Mouse (Mus musculus) midbrain, embryonic 14.5 days (tissue): ENCODE results near the gene AA986860. TPM values are rescaled to one million over a fixed set of nuclear protein-coding genes. Genes with fewer than 3 reads are reported as not detected.

Experiments used
- ATAC-seq: fragments of 200-750 bp; cut with Nextera tagmentation; 2 replicates; pipeline ENCODE4 v1.8.0; 2017; ENCODE audit warnings: moderate number of reproducible peaks, moderate library complexity; ENCODE audit not compliant: low FRiP score, low TSS enrichment
- DNase-seq: peaks from one replicate; pipeline ENCODE4 v3.0.0-alpha.2; 2015
- H3K27ac ChIP-seq: fragments of 300-500 bp; sonication (generic); replicated peaks from 2 replicates; pipeline ENCODE4 v1.5.1; 2014; ENCODE audit warnings: mild to moderate bottlenecking, low read depth, low read length, moderate library complexity
- H3K27me3 ChIP-seq: fragments of 300-500 bp; sonication (generic); 2 replicates; pipeline ENCODE4 v1.6.1; 2014; ENCODE audit warnings: low read length, control low read depth, mixed read lengths; ENCODE audit not compliant: control insufficient read depth, insufficient read depth
- H3K36me3 ChIP-seq: fragments of 300-500 bp; sonication (generic); 2 replicates; pipeline ENCODE4 v1.6.1; 2014; ENCODE audit warnings: low read length, control low read depth; ENCODE audit not compliant: control insufficient read depth, insufficient read depth
- H3K4me1 ChIP-seq: fragments of 300-500 bp; sonication (generic); 2 replicates; pipeline ENCODE4 v1.6.1; 2014; ENCODE audit warnings: mild to moderate bottlenecking, antibody characterized with exemption, low read length, control low read depth; ENCODE audit not compliant: control insufficient read depth, insufficient read depth
- H3K4me2 ChIP-seq: fragments of 300-500 bp; sonication (generic); 2 replicates; pipeline ENCODE4 v1.6.1; 2014; ENCODE audit warnings: mild to moderate bottlenecking, low read length, moderate library complexity
- H3K4me3 ChIP-seq: fragments of 300-500 bp; sonication (generic); replicated peaks from 2 replicates; pipeline ENCODE4 v1.5.1; 2014; ENCODE audit warnings: low read depth, low read length
- H3K9ac ChIP-seq: fragments of 300-500 bp; sonication (generic); replicated peaks from 2 replicates; pipeline ENCODE4 v1.6.1; 2014; ENCODE audit warnings: mild to moderate bottlenecking, low read length, moderate library complexity
- H3K9me3 ChIP-seq: fragments of 300-500 bp; sonication (generic); 2 replicates; pipeline ENCODE4 v1.6.1; 2016; ENCODE audit warnings: low read length, control low read depth, mixed read lengths; ENCODE audit not compliant: control insufficient read depth
- WGBS: fragments of 180-500 bp; shearing (Covaris S2); extraction: QIAGEN DNeasy Blood & Tissue Kit; methylation state at CpG from one replicate; pipeline ENCODE4 v1.1.7; 2014; 5-methylcytosine and 5-hydroxymethylcytosine counted together
- polyA plus RNA-seq: library from polyadenylated mRNA; unstranded; fragments of >200 nt; fragmentation: Nextera tagmentation; extraction: Ambion mirVana; gene quantifications from 2 replicates; pipeline ENCODE4 v1.2.1, GENCODE M21; 2014

The AA986860 gene
- polyA plus RNA-seq, 1 experiment from 2014 or later = 0.18 TPM

DNA sequence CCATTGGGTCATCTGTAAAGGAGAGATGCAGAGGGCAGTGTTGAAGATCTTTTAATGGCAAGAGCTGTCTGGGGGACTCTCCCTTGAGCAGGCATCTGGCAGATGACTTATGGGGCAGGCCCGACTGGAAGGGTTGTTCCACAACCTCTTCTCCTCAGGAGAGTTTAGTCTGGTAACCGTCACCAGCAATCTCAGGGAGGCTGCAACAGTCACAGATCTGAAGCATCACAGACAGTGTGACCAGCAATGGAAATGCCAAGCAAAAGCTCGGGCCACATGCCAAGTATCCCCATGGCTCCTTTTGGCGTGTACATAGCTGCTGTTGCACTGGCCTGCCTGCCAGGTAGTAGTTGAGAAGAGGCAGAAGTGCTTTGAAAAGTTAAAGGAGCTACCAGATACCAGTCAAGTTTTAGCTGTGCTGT, 8.5 kb downstream of the AA986860 start:
- Histone ChIP-seq H3K4me3 (no peak overlapping the region), H3K9me3 (no peaks in the 10 kb centered on the region), H3K4me1 (no peaks in the 10 kb centered on the region), H3K27me3 (no peaks in the 10 kb centered on the region), H3K36me3 (no peaks in the 10 kb centered on the region), H3K27ac (no peak overlapping the region), H3K4me2 (no peak overlapping the region), H3K9ac (no peak overlapping the region)
- ATAC-seq (no peak), DNase-seq (no peak)
- WGBS = 83% methylated on average over 4 of the region's 4 CpGs

DNA sequence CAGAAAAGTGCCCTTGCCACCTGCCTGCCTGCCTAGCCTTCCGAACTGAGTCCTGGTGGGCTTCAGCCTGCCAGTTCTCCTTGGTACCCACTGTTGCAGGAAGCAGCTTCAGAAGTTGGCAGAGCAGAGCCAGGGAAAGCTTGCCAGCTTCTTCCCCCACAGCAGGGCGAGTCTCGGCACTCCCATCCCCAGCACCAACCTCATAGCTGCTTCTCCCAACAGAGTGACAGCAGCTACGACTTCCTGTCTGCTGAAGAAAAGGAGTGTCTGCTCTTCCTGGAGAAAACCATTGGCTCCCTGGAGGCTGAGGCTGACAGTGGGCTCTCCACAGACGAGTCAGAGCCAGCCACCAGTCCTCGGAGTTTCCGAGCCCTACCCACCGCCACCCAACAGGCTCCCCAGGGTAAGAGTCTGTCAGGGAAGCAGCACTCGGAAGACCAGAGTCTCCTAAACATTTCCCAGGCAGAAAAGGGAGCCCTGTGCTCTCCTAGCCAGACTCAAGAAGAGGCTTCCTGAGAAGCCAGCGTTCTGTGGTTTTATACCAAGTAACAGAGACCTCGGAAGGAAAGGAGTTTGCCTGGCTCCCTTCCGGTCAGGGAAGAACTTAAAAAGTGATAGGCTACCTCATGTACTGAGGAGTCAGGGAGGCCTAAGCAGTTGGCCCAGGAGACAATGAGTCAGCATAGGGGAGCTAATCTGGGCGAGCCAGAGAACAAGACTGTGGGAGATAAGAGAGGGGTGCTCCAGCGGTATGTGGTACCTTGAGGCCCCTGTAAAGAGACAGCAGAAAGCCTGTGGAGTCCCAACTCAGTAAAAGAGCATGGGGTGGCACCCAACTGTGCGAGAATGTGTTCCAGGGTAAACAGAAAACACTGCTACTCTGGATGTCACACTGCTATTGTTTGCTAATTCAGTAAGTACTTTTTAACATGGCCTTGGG, 9.3 kb downstream of the AA986860 start:
- WGBS = 57% methylated on average over 15 of the region's 15 CpGs
- Histone ChIP-seq H3K27me3 (no peaks in the 10 kb centered on the region), H3K9me3 (no peaks in the 10 kb centered on the region), H3K36me3 (no peaks in the 10 kb centered on the region), H3K4me1 (no peaks in the 10 kb centered on the region), H3K4me2 (no peak overlapping the region), H3K27ac (no peak overlapping the region), H3K9ac (no peak overlapping the region), H3K4me3 (no peak overlapping the region)
- ATAC-seq (no peak), DNase-seq (no peak)

DNA sequence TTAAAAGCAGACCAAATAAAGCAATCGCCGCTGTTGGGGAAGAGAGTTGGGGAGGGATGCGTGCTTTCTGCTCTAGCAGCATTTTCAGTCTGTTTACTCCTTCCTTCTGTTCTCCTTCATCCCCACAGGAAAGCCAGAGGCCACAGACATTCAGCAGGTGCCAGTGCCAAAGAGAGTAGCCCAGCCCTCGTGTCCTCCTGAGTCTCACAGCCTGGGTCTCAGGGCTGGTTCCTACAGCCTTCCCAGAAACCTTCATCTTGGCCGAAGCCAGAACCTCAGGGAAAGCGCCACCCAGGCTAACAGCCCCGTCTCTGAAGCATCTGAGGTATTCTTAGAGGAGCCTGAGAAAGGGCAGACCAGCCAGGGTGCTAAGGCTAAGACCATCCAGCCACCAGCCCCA, 10.4 kb downstream of the AA986860 start:
- no peak overlapping the region for H3K4me2 ChIP-seq
- no peaks in the 10 kb centered on the region for H3K9me3 ChIP-seq
- no peak overlapping the region for H3K27ac ChIP-seq
- ATAC-seq (no peak), DNase-seq (no peak)
- WGBS = 87% methylated on average over 7 of the region's 7 CpGs
- no peaks in the 10 kb centered on the region for H3K36me3 ChIP-seq
- no peak overlapping the region for H3K4me3 ChIP-seq
- no peaks in the 10 kb centered on the region for H3K27me3 ChIP-seq
- H3K4me1 ChIP-seq = no peaks in the 10 kb centered on the region
- no peak overlapping the region for H3K9ac ChIP-seq

DNA sequence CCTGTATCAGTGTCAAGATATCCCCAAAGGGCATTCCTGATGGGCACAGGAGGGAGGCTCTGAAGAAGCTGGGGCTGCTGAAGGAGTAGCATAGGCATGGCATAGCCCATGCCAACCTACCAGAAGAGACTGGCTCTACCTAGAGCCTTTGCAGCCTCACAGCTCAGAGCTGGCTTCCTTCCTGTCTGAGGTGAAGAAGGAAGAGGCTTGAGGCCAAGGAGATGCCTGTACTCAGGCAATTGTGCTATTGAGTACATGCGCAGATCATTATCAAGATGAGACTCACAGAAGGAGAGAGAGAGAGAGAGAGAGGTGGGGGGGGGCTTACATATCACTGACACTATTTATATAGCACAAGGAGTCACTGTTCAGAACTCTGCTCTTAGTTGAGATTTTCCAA, 12.0 kb downstream of the AA986860 start:
- Histone ChIP-seq H3K27me3 (no peaks in the 10 kb centered on the region), H3K36me3 (no peaks in the 10 kb centered on the region), H3K27ac (no peak overlapping the region), H3K9ac (no peak overlapping the region), H3K4me3 (no peak overlapping the region), H3K4me1 (no peaks in the 10 kb centered on the region), H3K4me2 (no peak overlapping the region), H3K9me3 (no peaks in the 10 kb centered on the region)
- WGBS = 90% methylated on average over 1 of the region's 1 CpGs
- no peak for ATAC-seq
- no peak for DNase-seq

DNA sequence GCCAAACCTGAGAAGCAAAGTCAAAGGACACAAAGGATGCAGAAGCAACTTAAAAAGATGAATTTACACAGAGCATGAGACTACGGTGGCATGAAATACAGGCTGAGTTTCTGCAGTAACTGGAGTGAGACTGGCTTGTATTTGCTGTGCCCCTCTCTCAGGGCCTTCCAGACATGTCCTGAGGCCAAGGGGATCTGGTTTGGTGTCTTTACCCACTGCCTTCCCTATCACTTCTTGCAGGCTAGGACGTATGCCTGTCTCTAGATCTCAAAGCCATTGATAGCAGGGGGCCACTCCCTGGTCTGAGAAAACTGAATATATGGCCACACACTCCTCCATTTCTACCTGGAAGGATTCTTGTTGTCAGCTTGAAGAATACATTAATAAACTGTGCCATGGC, 12.4 kb downstream of the AA986860 start:
- Histone ChIP-seq H3K36me3 (no peaks in the 10 kb centered on the region), H3K9me3 (no peaks in the 10 kb centered on the region), H3K4me3 (no peak overlapping the region), H3K9ac (no peak overlapping the region), H3K4me1 (no peaks in the 10 kb centered on the region), H3K27me3 (no peaks in the 10 kb centered on the region), H3K27ac (no peak overlapping the region), H3K4me2 (no peak overlapping the region)
- no peak for ATAC-seq
- DNase-seq = no peak
- 86% methylated on average over 2 of the region's 2 CpGs for WGBS

DNA sequence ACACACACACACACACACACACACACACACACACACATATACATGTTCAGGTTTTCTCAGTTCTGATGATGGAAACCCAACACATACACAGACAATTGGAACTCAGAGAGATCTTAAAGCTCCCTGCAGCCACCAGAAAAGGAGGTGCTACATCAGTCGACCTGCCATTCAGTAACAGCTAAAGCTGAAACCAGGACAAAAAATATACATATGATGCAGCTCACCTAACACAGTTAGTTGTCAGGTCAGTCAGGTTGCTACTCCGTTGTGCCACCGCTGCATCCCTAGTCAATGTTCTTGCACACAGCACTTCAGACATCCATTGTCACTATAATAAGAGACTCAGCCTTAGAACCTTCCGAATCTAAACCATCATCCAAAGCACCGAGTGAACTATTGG, 13.2 kb downstream of the AA986860 start:
- no peaks in the 10 kb centered on the region for H3K36me3 ChIP-seq
- 82% methylated on average over 5 of the region's 5 CpGs for WGBS

DNA sequence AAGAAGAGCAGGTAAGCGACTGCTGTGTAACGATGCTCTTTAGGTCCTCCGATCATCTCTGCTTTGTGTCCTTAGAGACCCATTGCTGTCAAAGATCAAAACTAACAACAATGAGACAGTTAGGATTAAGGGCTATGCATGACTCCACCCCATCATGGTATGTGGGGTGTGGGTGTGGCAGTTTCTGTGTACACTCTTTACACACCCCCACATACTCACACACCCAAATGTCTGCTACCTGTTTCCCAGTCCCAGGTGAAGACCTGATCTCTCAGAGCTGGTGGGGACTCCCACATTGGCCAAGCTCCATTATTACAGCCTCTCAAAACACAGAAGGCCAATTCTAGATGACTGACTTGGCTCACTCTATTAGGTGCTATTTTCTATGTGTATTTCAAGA, 13.8 kb downstream of the AA986860 start:
- ATAC-seq = no peak
- H3K27me3 ChIP-seq = no peaks in the 10 kb centered on the region
- H3K4me3 ChIP-seq = no peak overlapping the region
- H3K36me3 ChIP-seq = no peaks in the 10 kb centered on the region
- DNase-seq = no peak
- no peak overlapping the region for H3K27ac ChIP-seq
- H3K4me2 ChIP-seq = no peak overlapping the region
- 98% methylated on average over 3 of the region's 3 CpGs for WGBS
- no peak overlapping the region for H3K9ac ChIP-seq
- no peaks in the 10 kb centered on the region for H3K9me3 ChIP-seq
- H3K4me1 ChIP-seq = no peaks in the 10 kb centered on the region

More for the DNA sequence above, 13.2 kb downstream of the AA986860 start:
- no peak overlapping the region for H3K4me2 ChIP-seq
- no peak for DNase-seq
- no peaks in the 10 kb centered on the region for H3K27me3 ChIP-seq
- H3K9ac ChIP-seq = no peak overlapping the region
- no peaks in the 10 kb centered on the region for H3K9me3 ChIP-seq
- no peak overlapping the region for H3K27ac ChIP-seq
- no peak overlapping the region for H3K4me3 ChIP-seq
- H3K4me1 ChIP-seq = no peaks in the 10 kb centered on the region
- ATAC-seq = no peak

DNA sequence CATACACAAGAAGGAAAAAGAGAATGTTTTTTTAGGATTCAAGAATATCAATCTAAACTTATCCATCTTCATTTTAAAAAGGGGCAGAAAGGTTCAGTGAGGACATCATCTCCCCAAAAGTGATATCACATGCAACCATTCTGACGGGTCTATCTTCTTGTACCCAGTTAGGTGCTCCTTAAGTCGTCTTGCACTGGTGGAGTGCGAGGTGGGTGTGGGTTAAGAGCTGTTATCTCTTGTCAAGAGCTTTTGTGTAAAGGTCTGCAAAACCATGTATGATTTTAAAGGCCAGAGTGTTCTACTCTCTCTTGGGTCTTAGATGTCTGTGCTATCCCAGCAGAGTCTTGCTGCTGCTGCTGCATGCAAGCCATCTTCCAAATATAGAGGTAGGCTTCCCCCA, 15.0 kb downstream of the AA986860 start:
- ATAC-seq = no peak
- Histone ChIP-seq H3K9ac (no peak overlapping the region), H3K27me3 (no peaks in the 10 kb centered on the region), H3K4me2 (no peak overlapping the region), H3K4me1 (no peaks in the 10 kb centered on the region), H3K27ac (no peak overlapping the region), H3K4me3 (no peak overlapping the region), H3K9me3 (no peaks in the 10 kb centered on the region), H3K36me3 (no peaks in the 10 kb centered on the region)
- DNase-seq = no peak
- whole genome bisulfite sequencing = 92% methylated on average over 3 of the region's 3 CpGs

DNA sequence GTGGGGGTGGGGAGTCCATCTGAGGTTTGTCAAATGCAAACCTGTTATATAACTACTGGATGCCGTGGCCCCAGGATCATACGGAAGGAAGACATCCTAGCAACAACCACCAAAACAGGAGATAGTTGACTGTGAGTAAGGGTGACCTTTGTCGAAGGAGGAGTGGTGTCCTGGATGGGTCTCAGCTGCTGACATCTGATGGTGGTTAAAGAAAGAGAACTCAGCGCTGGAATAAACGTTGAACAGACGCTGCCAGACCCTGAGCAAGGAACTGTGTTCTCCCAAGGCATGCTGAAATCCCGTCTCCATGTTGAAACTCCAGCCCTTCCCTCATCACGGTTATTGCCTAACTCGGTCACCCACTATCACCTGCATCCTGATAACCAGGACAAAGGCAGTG, 27.9 kb downstream of the AA986860 start:
- H3K9ac ChIP-seq = no peak overlapping the region
- no peak for DNase-seq
- WGBS = 86% methylated on average over 9 of the region's 9 CpGs

More for the DNA sequence above, 27.9 kb downstream of the AA986860 start:
- no peak overlapping the region for H3K27ac ChIP-seq
- no peak overlapping the region for H3K4me3 ChIP-seq
- H3K36me3 ChIP-seq = no peaks in the 10 kb centered on the region
- no peaks in the 10 kb centered on the region for H3K4me1 ChIP-seq
- no peaks in the 10 kb centered on the region for H3K27me3 ChIP-seq
- H3K9me3 ChIP-seq = no peaks in the 10 kb centered on the region
- H3K4me2 ChIP-seq = no peak overlapping the region
- ATAC-seq = no peak
